Mouse (Mus musculus) testis, adult 2 months (tissue): ENCODE measurements around the gene Ube2d3. TPM values are rescaled to one million over a fixed set of nuclear protein-coding genes. Genes with fewer than 3 reads are reported as not detected.

Experiments used
- H3K27ac ChIP-seq: fragments of 200-500 bp; 2 replicates; pipeline ENCODE4 v1.5.1; 2012; ENCODE audit warnings: low read depth, low read length; ENCODE audit not compliant: control insufficient read depth, insufficient read depth
- H3K27me3 ChIP-seq: fragments of 200-500 bp; 2 replicates; pipeline ENCODE4 v1.6.1; 2012; ENCODE audit warnings: mild to moderate bottlenecking, low read length, moderate library complexity; ENCODE audit not compliant: control insufficient read depth, insufficient read depth
- H3K36me3 ChIP-seq: fragments of 200-500 bp; 2 replicates; pipeline ENCODE4 v1.6.1; 2012; ENCODE audit warnings: mild to moderate bottlenecking, low read length; ENCODE audit not compliant: control insufficient read depth, insufficient read depth
- H3K4me1 ChIP-seq: fragments of 200-500 bp; 2 replicates; pipeline ENCODE4 v1.6.1; 2012; ENCODE audit warnings: low read length; ENCODE audit not compliant: control insufficient read depth, insufficient read depth
- H3K4me3 ChIP-seq: fragments of 200-500 bp; 2 replicates; pipeline ENCODE4 v1.5.1; 2012; ENCODE audit warnings: low read depth, mild to moderate bottlenecking, low read length, moderate library complexity, mixed read lengths; ENCODE audit not compliant: control insufficient read depth
- CTCF ChIP-seq: fragments of 200-500 bp; IDR thresholded peaks from 2 replicates; pipeline ENCODE4 v1.5.1; 2012; ENCODE audit warnings: low read depth, mild to moderate bottlenecking, inconsistent platforms, low read length, moderate library complexity; ENCODE audit not compliant: control insufficient read depth, insufficient read depth, insufficient replicate concordance
- POLR2A ChIP-seq: fragments of 200-500 bp; IDR thresholded peaks from 2 replicates; pipeline ENCODE4 v1.6.1; 2012; ENCODE audit warnings: low read depth, mild to moderate bottlenecking, inconsistent platforms, low read length, moderate library complexity; ENCODE audit not compliant: control insufficient read depth
- polyA plus RNA-seq: library from polyadenylated mRNA; depleted of rRNA; stranded (reverse); fragments of >200 nt; gene quantifications from 2 replicates; pipeline ENCODE4 v1.2.3, GENCODE M21; 2012

The Ube2d3 gene
- polyA plus RNA-seq, 1 experiment = 621 TPM

DNA sequence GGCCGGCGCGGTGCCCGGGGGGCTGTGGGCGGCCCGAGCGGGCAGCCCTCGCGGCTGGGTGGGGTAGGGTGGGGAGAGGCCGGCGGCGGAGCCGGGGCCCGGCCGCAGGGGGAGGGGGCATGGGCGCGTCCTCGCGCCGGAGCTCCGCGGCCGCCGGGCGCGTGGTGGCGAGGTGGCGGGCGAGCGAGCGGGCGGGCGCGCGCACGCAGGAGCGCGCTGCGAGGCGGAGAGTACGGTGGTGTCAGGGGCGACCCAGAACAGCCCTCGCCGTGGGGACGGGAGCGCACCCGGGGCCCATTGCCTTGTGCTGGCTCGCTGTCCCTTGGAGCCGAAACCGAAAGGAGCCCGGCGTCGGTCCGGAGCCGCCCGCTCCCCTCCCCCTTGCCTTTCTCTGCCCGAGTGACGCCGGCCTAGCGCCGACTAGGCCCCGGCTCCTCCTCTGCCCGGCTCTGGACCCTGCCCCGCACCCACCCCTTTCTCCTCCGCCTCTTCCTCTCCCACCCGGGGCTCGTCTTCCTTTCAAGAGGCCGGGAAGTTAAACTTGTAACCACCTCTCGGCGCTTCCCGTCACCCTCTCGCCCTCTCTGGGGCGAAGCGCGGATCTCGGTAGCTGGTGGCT, 1.1 kb downstream of the Ube2d3 start:
- no peaks in the 10 kb centered on the region; the same call in 1 of the 2 replicates for H3K4me1 ChIP-seq
- TF ChIP-seq CTCF = no peak
- TF ChIP-seq POLR2A = no peak; the same call in 1 of the 2 replicates
- peak overlapping the region; percentile 99 for H3K4me3 ChIP-seq
- H3K36me3 ChIP-seq = peaks cover 3% of the 10 kb centered on the region
- peak overlapping the region; percentile 98 for H3K27ac ChIP-seq
- no peaks in the 10 kb centered on the region for H3K27me3 ChIP-seq

DNA sequence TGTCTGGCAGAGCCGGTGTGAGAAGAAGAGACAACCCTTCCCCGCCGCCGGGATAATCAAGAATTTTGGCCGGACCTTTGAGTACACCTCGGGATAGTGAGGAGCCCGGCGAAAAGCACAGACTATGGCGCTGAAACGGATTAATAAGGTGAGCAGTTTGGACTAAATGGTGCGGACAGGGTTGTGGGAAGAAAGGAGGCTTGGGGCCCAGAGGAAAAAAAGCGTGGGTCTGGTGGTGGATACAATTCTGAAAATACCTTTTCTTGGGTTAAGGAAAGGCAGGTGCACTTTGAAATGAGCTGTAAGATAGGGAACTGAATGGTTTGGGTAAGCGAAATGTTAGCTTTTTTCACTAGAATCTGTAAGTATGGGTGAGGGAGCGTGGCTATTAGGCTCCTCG, 1.7 kb downstream of the Ube2d3 start:
- Histone ChIP-seq H3K36me3 (peaks cover 3% of the 10 kb centered on the region), H3K27me3 (no peaks in the 10 kb centered on the region), H3K4me3 (peak overlapping the region; percentile 99), H3K27ac (peak overlapping the region; percentile 98), H3K4me1 (no peaks in the 10 kb centered on the region; the same call in 1 of the 2 replicates)
- TF ChIP-seq CTCF = no peak

DNA sequence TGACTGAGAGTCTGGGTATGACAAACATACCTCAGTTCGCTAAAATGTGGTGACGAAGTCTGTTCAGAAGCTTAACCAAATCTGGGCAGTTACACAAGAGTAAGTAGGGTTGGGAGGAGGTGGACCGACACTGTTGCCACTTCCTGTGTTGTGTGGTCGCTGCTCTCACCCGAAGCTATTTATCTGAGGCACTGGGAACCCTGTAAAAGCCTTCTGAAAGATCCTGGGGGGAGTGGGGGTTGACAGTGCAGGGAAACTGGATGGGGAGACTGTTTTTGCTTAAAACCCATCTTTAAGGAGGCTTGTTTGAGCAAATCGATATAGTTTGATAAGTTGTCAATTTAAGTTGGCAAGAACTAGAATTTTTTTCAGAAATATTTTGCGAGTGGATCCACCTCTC, 2.3 kb downstream of the Ube2d3 start:
- TF ChIP-seq POLR2A (no peak), CTCF (no peak)
- H3K4me1 ChIP-seq = no peaks in the 10 kb centered on the region; the same call in 1 of the 2 replicates
- H3K27ac ChIP-seq = peak overlapping the region; percentile 98
- H3K36me3 ChIP-seq = peaks cover 3% of the 10 kb centered on the region
- peak overlapping the region; percentile 99 for H3K4me3 ChIP-seq
- no peaks in the 10 kb centered on the region for H3K27me3 ChIP-seq

DNA sequence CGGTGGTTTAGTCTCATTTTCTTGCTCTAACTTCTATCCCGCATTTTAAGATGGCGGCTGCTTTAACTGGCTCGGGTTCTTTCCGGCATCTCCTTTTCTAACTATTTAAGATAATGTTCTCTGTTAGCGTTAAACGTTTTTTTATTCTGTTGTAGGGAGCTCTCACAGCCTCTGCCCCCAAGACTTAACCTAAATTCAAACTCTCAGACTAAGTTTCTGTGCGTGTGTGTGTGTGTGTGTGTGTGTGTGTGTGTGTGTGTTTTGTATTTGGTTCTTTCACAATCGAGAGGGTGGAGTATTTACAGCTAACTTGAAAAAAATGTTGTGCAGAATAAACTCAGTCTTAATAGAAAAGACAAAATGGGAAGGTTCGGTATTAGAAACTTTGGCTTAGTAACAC, 2.7 kb downstream of the Ube2d3 start:
- Histone ChIP-seq H3K27ac (no peak overlapping the region), H3K27me3 (no peaks in the 10 kb centered on the region), H3K4me1 (no peaks in the 10 kb centered on the region; the same call in 1 of the 2 replicates), H3K4me3 (peak overlapping the region; percentile 99; the same call in 1 of the 2 replicates), H3K36me3 (peaks cover 1% of the 10 kb centered on the region)
- TF ChIP-seq POLR2A (no peak), CTCF (no peak)

DNA sequence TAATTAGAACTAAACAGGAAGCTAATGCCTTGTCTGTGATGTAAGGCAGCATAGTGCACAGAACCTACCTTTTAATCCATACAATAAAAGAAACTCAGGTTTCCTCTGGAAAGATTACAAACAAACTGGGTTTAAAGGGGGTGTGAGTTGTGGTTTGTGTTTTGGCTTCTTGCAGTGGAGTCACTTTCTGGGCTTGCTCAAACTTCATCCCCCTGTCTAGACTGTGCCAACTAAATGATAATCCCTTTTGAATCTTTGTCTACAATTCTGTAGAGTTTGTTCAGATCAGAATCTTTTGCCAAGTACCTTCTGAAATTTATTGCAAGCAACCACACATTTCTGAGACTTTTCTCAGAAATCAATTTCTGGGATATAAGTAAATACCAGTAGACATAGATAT, 7.0 kb downstream of the Ube2d3 start:
- TF ChIP-seq CTCF = no peak
- no peak for TF ChIP-seq POLR2A
- Histone ChIP-seq H3K4me3 (no peak overlapping the region), H3K4me1 (no peaks in the 10 kb centered on the region; the same call in 1 of the 2 replicates), H3K36me3 (peaks cover 1% of the 10 kb centered on the region; the same call in 1 of the 2 replicates), H3K27me3 (no peaks in the 10 kb centered on the region), H3K27ac (no peak overlapping the region)

DNA sequence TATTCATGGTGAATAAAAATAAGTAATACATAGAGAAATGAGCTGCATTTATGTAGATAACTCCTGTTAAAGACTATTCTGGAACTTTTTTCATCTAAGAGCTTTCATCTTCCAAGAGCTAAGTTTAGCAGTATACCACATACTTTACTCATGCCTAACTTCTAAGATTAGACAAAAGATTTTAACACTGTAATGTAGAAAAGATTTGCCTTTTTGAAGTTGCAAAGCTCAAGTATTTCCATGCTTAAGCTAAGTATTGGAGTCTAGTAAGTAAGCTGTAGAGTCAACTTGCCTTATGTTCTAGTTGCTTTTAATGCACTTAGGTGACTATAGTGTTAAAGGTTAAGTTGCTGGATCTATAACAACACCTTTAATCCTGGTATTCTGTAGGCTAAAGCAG, 21.0 kb downstream of the Ube2d3 start:
- TF ChIP-seq POLR2A (no peak), CTCF (no peak)
- Histone ChIP-seq H3K27ac (no peak overlapping the region), H3K36me3 (peaks cover 4% of the 10 kb centered on the region)

DNA sequence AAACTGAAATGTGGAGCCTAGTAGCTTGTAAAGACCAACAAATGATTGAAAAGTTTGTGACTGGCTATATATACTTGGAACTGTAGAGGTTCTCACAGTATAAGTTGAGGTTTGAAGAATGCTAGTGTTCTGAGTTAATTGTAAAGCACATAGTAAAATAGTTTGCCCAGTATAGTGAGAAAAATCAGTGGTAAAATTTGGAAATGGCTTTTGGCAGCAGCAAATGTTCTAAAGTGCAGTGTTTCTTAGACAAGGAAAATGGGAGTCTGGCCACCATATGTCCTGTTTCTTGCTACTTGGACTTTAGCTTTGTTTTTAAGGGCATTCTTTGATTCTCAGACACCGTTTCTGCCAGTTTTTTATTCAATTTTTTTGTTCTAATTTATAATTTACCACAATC, 30.5 kb downstream of the Ube2d3 start:
- TF ChIP-seq CTCF (no peak), POLR2A (no peak)
- Histone ChIP-seq H3K4me3 (no peak overlapping the region), H3K36me3 (no peaks in the 10 kb centered on the region), H3K27me3 (no peaks in the 10 kb centered on the region), H3K27ac (no peak overlapping the region), H3K4me1 (no peaks in the 10 kb centered on the region)

More for the DNA sequence above, 21.0 kb downstream of the Ube2d3 start:
- no peak overlapping the region for H3K4me3 ChIP-seq
- no peaks in the 10 kb centered on the region for H3K27me3 ChIP-seq
- no peaks in the 10 kb centered on the region for H3K4me1 ChIP-seq
